Mouse (Mus musculus) kidney, adult 11 months (tissue): ENCODE results near the gene Vmn2r115.
"Not testable (repeated sequence)": the region's sequence is repeated elsewhere in the genome, so short reads cannot be mapped to it uniquely, and the experiment has no call there.

Source experiments
- DNase-seq: peaks from one replicate; pipeline ENCODE4 v3.0.0; 2022

Vmn2r115 gene

GRCm38 (mm10) chr17:23343441-23343840 is at the start of gene Vmn2r115:
Gene Vmn2r115, plus strand, starts transcription at chr17:23343741.
- not testable (repeated sequence) for DNase-seq

DNA sequence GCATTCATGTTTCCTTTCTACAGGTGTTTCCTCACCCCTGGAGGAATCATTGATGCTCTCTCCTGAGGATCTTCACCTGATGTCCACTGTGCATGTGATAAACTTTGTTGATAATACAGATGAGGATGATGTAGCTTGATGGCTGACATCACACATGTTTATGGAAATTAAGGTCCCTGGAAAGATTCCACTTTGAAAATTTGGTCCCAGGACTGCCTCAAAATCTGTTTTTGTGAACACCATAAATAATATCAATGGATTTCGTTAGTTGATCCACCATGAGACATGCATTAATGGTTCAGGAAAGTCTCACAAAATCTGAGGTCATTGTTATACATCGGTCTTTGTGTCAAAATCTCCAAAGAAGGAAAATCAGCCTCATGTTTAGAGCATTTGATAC is 31.1 kb upstream of the Vmn2r115 start, which contains the start of gene Vmn2r114:
Vmn2r114 (minus strand) TSS at position 101 of the 400 bp plus-strand sequence.
- DNase-seq: not testable (repeated sequence)

DNA sequence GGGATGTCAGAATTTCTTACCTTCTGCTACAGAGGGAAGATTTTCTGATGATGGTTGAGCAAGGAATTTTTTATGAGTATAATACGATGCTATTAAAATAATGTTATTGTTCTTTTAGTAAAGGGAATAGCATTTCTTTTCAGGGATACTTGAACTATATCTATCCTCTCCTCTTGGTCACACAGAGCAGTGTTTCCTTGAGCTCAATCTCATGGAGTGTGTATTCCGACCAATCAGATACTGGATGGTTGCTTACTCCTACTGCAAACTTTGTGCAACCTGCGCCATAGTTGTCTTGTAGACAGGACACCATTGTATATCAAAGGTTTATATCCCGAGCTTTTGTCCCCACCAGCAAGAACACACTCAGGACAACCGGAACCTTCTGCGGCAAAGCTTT is 12.9 kb upstream of the Vmn2r115 start:
- no peak for DNase-seq

GRCm38 (mm10) chr17:23351644-23352043 is 8.1 kb downstream of the Vmn2r115 start:
- DNase-seq: no peak

DNA sequence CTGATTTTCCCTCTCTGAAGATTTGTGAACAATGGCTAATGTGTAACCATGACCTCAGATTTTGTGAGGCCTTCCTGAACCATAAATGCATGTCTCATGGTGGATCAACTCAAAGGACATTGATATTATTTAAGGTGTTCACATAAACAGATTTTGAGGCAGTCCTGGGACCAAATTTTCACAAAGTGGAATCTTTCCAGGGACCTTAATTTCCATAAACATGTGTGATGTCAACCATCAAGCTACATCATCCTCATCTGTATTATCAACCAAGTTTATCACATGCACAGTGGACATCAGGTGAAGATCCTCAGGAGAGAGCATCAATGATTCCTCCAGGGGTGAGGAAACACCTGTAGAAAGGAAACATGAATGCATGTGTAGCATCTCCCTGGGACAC is 40.8 kb downstream of the Vmn2r115 start, which contains the start of gene Vmn2r116:
Vmn2r116 (plus strand) TSS at position 301 of the 400 bp plus-strand sequence.
- not testable (repeated sequence) for DNase-seq
